Mouse (Mus musculus) kidney, postnatal 0 days (tissue): ENCODE results near the gene Ciita. TPM values are rescaled to one million over a fixed set of nuclear protein-coding genes. Genes with fewer than 3 reads are reported as not detected.

Source experiments
- ATAC-seq: fragments of 200-750 bp; cut with Nextera tagmentation; replicated peaks from 2 replicates; pipeline ENCODE4 v1.8.0; 2017; ENCODE audit warnings: low read depth, moderate number of reproducible peaks, moderate TSS enrichment, moderate library complexity; ENCODE audit not compliant: low FRiP score
- DNase-seq: peaks from one replicate; pipeline ENCODE4 v3.0.0-alpha.2; 2016; ENCODE audit warnings: low spot score
- H3K27ac ChIP-seq: fragments of 300-500 bp; sonication (generic); 2 replicates; pipeline ENCODE4 v1.5.1; 2014; ENCODE audit warnings: mild to moderate bottlenecking
- H3K27me3 ChIP-seq: fragments of 300-500 bp; sonication (generic); 2 replicates; pipeline ENCODE4 v1.6.1; 2014; ENCODE audit warnings: low read length, mixed read lengths; ENCODE audit not compliant: insufficient read depth
- H3K36me3 ChIP-seq: fragments of 300-500 bp; sonication (generic); 2 replicates; pipeline ENCODE4 v1.6.1; 2014; ENCODE audit warnings: low read length, mixed read lengths; ENCODE audit not compliant: insufficient read depth
- H3K4me1 ChIP-seq: fragments of 300-500 bp; sonication (generic); replicated peaks from 2 replicates; pipeline ENCODE4 v1.6.1; 2014; ENCODE audit warnings: antibody characterized with exemption, low read length, mixed read lengths; ENCODE audit not compliant: insufficient read depth
- H3K4me2 ChIP-seq: fragments of 300-500 bp; sonication (generic); 2 replicates; pipeline ENCODE4 v1.6.1; 2014; ENCODE audit warnings: mild to moderate bottlenecking, low read length, moderate library complexity, mixed read lengths
- H3K4me3 ChIP-seq: fragments of 300-500 bp; sonication (generic); replicated peaks from 2 replicates; pipeline ENCODE4 v1.5.1; 2014; ENCODE audit warnings: low read depth, low read length
- H3K9ac ChIP-seq: fragments of 300-500 bp; sonication (generic); 2 replicates; pipeline ENCODE4 v1.6.1; 2014; ENCODE audit warnings: low read depth, low read length
- H3K9me3 ChIP-seq: fragments of 300-500 bp; sonication (generic); replicated peaks from 2 replicates; pipeline ENCODE4 v1.6.1; 2016; ENCODE audit warnings: low read length, inconsistent platforms, mixed read lengths
- CTCF ChIP-seq: IDR thresholded peaks from 2 replicates; pipeline ENCODE4 v1.5.1; 2016; ENCODE audit warnings: antibody characterized with exemption, low read depth, mild to moderate bottlenecking, moderate library complexity
- WGBS: fragments of 180-500 bp; shearing (Covaris S2); extraction: QIAGEN DNeasy Blood & Tissue Kit; methylation state at CpG from one replicate; pipeline ENCODE4 v1.1.7; 2014; 5-methylcytosine and 5-hydroxymethylcytosine counted together
- polyA plus RNA-seq: library from polyadenylated mRNA; unstranded; fragments of >200 nt; fragmentation: Nextera tagmentation; extraction: Ambion mirVana; gene quantifications from 2 replicates; pipeline ENCODE4 v1.2.1, GENCODE M21; 2015

The Ciita gene
- polyA plus RNA-seq, 1 experiment from 2014 or later: 0.95 TPM

- Histone ChIP-seq H3K4me3 (no peak overlapping the region), H3K36me3 (peaks cover 20% of the 10 kb centered on the region; the same call in 1 of the 2 replicates), H3K4me2 (no peak overlapping the region), H3K27ac (no peak overlapping the region), H3K27me3 (no peaks in the 10 kb centered on the region), H3K4me1 (no peaks in the 10 kb centered on the region), H3K9ac (no peak overlapping the region), H3K9me3 (no peaks in the 10 kb centered on the region)
- DNase-seq (peak; percentile 89), ATAC-seq (0 out of 2 replicates have a peak, but pooled peaks have one; percentile 43)
- TF ChIP-seq CTCF: peak; percentile 96
- 42% methylated on average over 4 of the region's 4 CpGs for whole genome bisulfite sequencing
Measured at GRCm38 (mm10) chr16:10565278-10565885, 85.5 kb downstream of the Ciita start.

- DNase-seq: no peak
- H3K36me3 ChIP-seq: 0 out of 2 replicates have a peak, but pooled peaks cover 14% of the 10 kb centered on the region
- no peak for TF ChIP-seq CTCF
- no peak overlapping the region for H3K27ac ChIP-seq
- no peak overlapping the region for H3K4me3 ChIP-seq
- ATAC-seq: no peak
- H3K4me1 ChIP-seq: no peaks in the 10 kb centered on the region
- H3K4me2 ChIP-seq: no peak overlapping the region
- H3K9ac ChIP-seq: no peak overlapping the region
- no peaks in the 10 kb centered on the region for H3K27me3 ChIP-seq
- WGBS: 69% methylated on average over 4 of the region's 4 CpGs
- no peaks in the 10 kb centered on the region for H3K9me3 ChIP-seq
Measured at GRCm38 (mm10) chr16:10567153-10567552, 87.3 kb downstream of the Ciita start.

GRCm38 (mm10) chr16:10569809-10570395, 90.0 kb downstream of the Ciita start:
- ATAC-seq (no peak; the same call in 1 of the 2 replicates), DNase-seq (no peak)
- 70% methylated on average over 5 of the region's 5 CpGs for WGBS
- Histone ChIP-seq H3K4me2 (no peak overlapping the region), H3K4me1 (no peaks in the 10 kb centered on the region), H3K27me3 (no peaks in the 10 kb centered on the region), H3K36me3 (peaks cover 23% of the 10 kb centered on the region; the same call in 1 of the 2 replicates), H3K4me3 (no peak overlapping the region), H3K27ac (no peak overlapping the region), H3K9me3 (no peaks in the 10 kb centered on the region), H3K9ac (no peak overlapping the region)
- no peak for TF ChIP-seq CTCF

- Histone ChIP-seq H3K9me3 (no peaks in the 10 kb centered on the region), H3K27me3 (no peaks in the 10 kb centered on the region), H3K4me3 (no peak overlapping the region), H3K4me2 (no peak overlapping the region), H3K36me3 (peaks cover 24% of the 10 kb centered on the region; the same call in 1 of the 2 replicates), H3K4me1 (no peaks in the 10 kb centered on the region), H3K9ac (no peak overlapping the region), H3K27ac (no peak overlapping the region)
- 79% methylated on average over 1 of the region's 1 CpGs for WGBS
- no peak for ATAC-seq
- no peak for DNase-seq
- no peak for TF ChIP-seq CTCF
Measured at GRCm38 (mm10) chr16:10570708-10571107, 90.8 kb downstream of the Ciita start.

GRCm38 (mm10) chr16:10571820-10572219, 92.0 kb downstream of the Ciita start:
- Histone ChIP-seq H3K4me3 (no peak overlapping the region), H3K9ac (no peak overlapping the region), H3K36me3 (peaks cover 25% of the 10 kb centered on the region; the same call in 1 of the 2 replicates), H3K27me3 (no peaks in the 10 kb centered on the region), H3K9me3 (no peaks in the 10 kb centered on the region), H3K27ac (no peak overlapping the region), H3K4me2 (no peak overlapping the region), H3K4me1 (no peaks in the 10 kb centered on the region)
- ATAC-seq (no peak), DNase-seq (peak; percentile 75)
- WGBS: 46% methylated on average over 2 of the region's 2 CpGs
- TF ChIP-seq CTCF: peak; percentile 75

- Histone ChIP-seq H3K4me2 (no peak overlapping the region), H3K4me1 (no peaks in the 10 kb centered on the region), H3K9me3 (no peaks in the 10 kb centered on the region), H3K36me3 (peaks cover 33% of the 10 kb centered on the region), H3K9ac (no peak overlapping the region), H3K4me3 (no peak overlapping the region), H3K27ac (no peak overlapping the region), H3K27me3 (no peaks in the 10 kb centered on the region)
- ATAC-seq (no peak), DNase-seq (no peak)
- no peak for TF ChIP-seq CTCF
- 70% methylated on average over 2 of the region's 2 CpGs for WGBS
Measured at GRCm38 (mm10) chr16:10574936-10575335, 95.1 kb downstream of the Ciita start.
